Mouse (Mus musculus): ENCODE data around the gene Jup.
"Not testable (repeated sequence)": the region's sequence is repeated elsewhere in the genome, so short reads cannot be mapped to it uniquely, and the experiment has no call there.

Jup gene

DNA sequence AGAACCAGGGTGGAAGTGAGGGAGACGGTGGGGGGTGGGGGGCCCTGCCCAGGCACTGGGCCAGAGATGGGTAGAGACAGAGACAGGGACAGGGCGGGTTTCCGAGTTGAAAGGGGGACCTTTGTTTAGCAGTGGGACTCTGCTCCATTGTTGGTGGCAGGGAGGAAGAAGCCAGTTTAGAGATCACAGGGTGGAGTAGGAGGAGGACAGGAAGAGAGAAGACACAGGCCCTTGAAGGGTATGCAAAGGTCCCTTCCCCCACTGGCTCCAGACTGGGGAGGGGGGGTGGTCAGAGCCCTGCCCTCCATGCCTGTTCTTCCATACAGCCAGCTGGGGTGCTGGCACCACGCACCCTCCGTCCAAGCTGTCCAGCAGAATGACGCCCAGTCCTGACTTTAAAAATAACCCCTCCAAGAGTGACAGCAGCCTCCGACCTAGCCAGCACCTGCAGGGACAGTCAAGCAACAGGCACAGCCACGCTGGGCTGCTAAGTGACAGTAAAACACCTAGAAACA lies 7.6 kb downstream of the Jup start:
- no peak for DNase-seq (ENCODE audit: low spot score)

DNA sequence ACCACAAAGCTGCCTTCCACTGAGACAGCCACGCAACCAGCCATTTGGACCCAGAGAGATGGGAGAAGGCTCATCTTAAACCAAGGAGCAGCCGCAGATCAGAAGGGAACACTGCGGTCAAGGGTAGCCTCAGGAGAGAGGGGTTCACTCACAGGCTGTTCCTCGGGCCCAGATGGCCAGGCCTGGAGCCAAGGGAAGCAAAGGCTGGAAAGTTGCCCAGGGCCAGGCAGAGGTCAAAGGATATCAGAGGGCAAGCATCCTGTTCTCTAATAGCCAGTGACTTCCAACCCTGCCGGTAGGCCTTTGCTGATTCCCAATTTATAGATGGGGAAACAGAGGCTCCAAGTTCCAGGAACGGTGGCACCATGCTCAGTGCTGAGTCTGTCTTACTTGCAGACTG lies 9.0 kb downstream of the Jup start:
- DNase-seq (ENCODE audit: low spot score) = no peak

DNA sequence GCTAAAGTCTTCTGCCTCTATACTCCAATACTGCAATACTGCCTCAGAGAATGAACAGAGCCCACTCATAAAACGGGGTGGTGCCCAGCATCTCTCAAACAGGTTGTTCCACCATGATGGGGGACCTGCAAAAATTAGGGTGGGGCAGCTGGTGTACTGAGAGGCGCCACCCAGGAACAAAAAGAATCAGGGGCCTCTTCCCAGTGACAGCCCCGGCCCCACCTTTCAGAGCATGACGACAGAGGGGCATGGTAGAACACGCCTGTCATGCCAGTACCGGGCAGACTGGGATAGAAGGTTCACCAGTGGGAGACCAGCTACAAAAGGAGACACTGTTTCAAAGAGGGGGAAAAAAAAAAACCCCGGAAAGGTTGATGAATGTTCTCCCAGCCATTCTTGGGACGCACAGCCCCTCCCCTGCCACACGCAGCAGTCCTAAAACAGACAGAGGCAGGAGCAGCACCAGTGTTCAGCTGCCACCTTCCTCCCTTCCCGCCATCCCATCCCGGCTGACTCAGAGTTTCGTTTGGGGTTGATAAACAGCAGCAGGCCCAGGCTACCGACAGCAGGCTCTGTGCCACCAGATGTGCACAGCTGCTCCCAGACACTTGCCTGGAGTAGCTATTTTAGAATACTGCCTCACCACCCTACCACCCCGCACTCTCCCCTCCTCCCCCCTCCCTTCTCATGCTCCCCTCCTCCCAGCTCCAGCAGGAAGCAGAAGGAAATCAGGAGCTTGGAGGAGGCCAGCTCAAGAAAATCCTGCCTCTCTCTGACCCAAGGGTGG lies 9.8 kb downstream of the Jup start:
- no peak for DNase-seq (ENCODE audit: low spot score)

DNA sequence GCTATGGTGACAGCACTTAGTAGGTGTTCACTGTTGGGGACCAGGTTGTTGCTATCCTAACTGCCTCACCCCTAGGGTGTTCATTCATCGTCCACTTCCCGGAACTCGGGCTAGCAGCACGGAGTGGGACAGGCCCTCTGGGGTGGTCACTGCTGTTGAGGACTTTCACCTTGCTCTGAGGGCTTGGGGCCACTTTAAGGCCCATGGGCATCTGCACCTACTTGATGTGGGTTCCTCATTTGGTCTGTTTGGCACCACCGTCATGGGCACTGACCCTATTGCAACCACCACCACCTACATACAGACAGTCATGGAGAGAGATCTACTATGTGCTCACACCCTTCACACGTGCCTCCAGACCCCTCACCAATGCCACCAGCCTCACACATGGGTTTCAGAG lies 10.5 kb downstream of the Jup start:
- DNase-seq (ENCODE audit: low spot score) = no peak

DNA sequence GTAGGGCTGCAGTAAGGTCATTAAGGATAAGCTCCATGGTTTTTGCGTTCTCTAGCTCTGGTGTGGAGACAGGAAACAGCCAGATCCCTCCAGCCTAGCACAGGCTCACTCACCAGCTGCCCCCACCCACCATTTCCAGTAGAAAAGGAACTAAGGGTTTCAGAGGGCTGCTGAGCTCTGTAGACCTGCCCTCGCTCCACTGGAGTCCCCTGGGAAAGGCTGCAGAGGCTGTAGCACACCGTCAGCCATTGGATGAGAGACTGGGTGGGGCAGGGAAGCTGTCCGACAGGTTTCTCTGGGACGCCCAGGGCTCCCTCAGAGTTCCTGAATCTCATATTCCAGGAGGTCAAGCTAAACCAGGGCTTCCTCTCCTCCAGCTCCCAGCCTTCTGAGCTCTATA lies 11.0 kb downstream of the Jup start:
- DNase-seq (ENCODE audit: low spot score) = no peak

- DNase-seq (ENCODE audit: low spot score) = no peak
Measured at GRCm38 (mm10) chr11:100385016-100385415, 12.5 kb downstream of the Jup start.

DNA sequence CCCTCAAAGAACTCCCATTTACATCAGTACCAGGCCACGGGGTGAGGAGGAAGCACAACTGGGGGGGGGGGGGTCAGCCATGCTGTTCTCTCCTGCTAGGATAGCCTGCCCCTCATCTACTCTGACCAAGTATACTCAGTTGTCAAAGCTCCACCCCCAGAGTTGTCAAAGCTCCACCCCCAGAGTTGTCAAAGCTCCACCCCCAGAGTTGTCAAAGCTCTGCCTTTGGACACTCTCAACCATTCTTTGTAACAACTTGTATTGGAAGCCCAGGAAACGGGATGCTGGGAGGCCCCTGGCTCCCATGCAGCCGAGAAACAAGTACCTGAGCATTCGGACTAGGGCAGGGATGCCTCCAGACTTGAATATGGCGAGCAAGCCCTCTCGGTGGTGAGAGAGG lies 14.9 kb downstream of the Jup start:
- DNase-seq (ENCODE audit: low spot score) = no peak

GRCm38 (mm10) chr11:100379311-100379710 lies 18.3 kb downstream of the Jup start:
- no peak for DNase-seq (ENCODE audit: low spot score)

DNA sequence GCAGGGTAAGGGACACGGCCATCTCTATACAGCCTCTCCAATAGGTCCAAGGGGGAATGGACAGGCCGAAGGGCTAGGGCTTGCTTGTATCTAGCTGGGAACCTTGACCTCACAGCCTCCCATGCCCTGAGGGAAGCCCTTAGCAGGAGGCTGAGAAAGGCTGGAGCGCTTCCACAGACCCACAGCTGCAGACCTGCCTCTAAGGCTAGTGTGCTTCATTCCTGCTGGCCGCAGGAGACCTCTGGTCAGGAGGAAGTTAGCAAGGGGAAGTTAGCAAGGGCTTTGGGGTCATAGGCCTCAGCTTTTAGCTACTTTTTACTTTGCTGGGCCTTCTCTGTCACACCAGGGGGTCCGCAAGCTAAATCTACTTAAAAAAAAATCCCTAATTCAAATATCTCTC lies 19.1 kb downstream of the Jup start:
- DNase-seq (ENCODE audit: low spot score) = no peak

- DNase-seq (ENCODE audit: low spot score) = no peak
Measured at GRCm38 (mm10) chr11:100377989-100378388, 19.6 kb downstream of the Jup start.

DNA sequence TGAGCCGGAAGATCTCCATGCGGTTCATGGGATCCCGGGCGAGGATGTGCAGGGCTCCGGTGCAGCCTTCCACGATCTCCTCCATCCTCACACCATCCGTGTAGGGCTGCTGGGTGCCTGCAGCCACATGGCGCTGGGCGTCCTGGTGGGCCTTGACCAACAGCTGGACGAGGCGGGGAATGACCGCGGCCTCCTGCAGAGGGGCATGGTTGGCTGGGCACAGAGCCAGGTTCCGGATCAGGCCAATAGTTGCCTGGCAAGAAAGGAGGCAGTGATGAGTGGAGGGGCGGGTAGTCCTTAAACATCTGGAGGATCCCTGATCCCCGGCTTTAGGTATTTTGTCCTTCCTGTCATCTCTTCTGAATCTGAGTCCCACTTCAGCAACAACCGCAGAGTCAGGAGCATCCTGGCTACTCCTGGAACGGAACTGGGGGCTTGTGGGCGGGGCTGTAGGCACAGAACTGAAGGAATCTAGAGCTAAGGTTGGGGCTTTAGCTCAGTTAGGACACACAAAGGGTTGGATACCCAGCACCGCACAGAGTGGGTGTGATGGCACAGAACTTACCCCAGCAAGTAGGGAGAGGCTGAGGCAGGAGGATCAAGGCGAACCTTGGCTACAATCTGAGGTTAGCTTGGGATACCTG lies 20.7 kb downstream of the Jup start:
- DNase-seq (ENCODE audit: low spot score) = no peak

- DNase-seq (ENCODE audit: low spot score) = no peak
Measured at GRCm38 (mm10) chr11:100376005-100376404, 21.6 kb downstream of the Jup start.

DNA sequence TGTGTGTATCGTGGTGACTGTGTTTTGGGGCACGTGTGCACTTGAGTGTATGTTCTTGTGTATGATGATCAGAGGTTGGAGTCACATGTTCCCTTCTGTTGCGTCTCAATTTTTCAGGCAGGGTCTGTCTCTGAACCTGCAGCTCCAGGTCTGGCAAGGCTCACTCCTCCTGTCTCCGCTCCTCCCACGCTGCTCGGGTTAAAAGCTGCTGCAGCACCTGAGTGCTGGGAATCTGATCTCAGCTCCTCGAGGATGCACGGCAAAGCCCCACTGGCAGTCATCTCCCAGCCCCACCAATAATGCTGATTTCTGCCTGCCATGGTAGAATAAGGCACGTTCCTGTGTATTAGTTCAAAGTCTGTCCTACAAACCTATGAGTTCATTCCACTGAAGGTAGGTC lies 22.4 kb downstream of the Jup start:
- DNase-seq (ENCODE audit: low spot score) = no peak

GRCm38 (mm10) chr11:100371981-100372558 lies 25.5 kb downstream of the Jup start:
- no peak for DNase-seq (ENCODE audit: low spot score)

DNA sequence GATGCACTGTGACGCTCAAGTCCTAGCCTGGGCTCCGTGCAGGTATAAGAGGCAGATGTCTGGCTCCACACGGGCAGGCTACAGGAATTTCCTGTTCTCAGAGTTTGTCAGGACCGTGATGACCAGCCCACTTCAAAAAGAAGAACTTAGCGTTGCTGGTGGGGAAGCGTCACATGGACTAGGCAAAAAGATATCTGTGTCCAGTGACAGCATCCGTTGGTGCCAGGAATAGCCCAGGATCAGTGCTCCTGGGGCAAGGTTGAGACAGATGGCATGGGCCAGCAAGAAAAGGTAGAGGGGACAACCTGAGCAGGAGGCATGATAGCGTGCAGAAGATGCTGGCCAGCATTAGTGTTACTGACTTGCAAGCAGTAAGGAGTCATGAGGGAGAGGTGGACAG lies 27.7 kb downstream of the Jup start:
- DNase-seq (ENCODE audit: low spot score) = no peak

DNA sequence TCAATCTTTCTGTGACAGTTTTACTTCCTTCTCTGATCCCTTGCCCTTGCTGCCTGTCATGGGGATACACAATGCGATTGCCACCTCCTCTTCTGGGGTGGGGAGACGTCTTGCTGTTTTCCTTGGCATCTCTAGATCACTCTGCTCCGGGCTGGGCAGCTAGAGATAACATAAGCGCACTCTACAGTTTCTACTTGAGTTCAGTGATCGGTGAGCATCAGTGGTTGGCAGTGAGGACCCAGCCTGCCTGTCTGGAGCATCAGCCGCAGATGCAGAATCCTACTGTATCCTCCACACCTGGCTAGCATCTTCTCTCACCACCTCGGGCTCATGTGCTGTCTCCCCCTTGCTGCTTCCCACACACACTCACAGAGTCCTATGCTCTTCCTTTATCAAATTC lies 28.4 kb downstream of the Jup start:
- no peak for DNase-seq (ENCODE audit: low spot score)

GRCm38 (mm10) chr11:100362979-100363562 lies 34.5 kb downstream of the Jup start:
- peak; percentile 61 for DNase-seq (ENCODE audit: low spot score)

GRCm38 (mm10) chr11:100362209-100362978 lies 35.2 kb downstream of the Jup start:
- DNase-seq (ENCODE audit: low spot score) = peak; percentile 65

GRCm38 (mm10) chr11:100361059-100361458 lies 36.5 kb downstream of the Jup start:
- DNase-seq (ENCODE audit: low spot score) = not testable (repeated sequence)

DNA sequence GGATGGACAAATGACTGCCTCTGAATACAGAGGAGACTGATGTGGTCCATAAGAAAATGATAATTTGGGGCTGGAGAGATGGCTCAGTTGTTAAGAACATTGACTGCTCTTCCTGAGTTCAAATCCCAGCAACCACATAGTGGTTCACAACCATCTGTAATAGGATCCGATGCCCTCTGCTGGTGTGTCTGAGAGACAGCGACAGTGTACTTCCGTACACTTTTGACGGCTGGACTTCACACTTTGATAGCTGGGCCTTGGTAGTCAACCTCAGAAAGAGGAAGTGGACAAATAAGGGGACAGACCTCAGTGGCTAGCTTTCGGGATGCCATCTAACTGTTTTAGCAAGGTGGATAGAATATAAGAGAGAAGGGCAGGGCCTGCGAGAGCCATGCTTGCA lies 37.4 kb downstream of the Jup start:
- DNase-seq (ENCODE audit: low spot score) = no peak

DNA sequence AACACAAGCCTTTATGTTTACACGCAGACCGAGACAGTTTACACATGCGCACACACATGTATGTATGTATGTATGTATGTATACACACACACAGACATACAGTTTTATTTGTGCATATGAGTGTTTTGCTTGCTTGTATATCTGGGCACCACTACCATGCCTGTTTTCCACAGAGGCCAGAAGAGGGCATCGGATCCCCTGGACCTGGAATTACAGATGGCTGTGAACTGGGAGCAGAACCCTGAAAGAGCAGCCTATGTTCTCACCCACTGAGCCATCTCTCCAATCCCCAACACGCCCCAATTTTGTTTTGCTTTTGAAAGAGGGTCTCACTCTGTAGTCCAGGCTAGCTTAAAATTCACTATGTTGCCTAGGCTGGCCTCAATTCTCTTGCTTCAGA lies 40.2 kb downstream of the Jup start:
- no peak for DNase-seq (ENCODE audit: low spot score)

- no peak for DNase-seq (ENCODE audit: low spot score)
Measured at GRCm38 (mm10) chr11:100356819-100357211, 40.7 kb downstream of the Jup start.
